ENCODE assay signal across 8 mouse cellular contexts in genomic region chr3:105687324-105688060, GRCm38 (mm10). TPM values are rescaled to one million over a fixed set of nuclear protein-coding genes. Genes with fewer than 3 reads are reported as not detected.
A peak's percentile ranks its signal among the peaks of the same experiment; 100 is the strongest.
DNase-seq lines count a peak whose midpoint lies in the region; ATAC-seq lines count a peak whose summit lies in the region.

TSS of gene Ddx20 (minus strand) at chr3:105687574.

- under 1% methylated on average over 72 of the region's 72 CpGs for WGBS in heart, embryonic 13.5 days
- WGBS in liver, embryonic 12.5 days (ENCODE audit: insufficient replicate concordance): under 1% methylated on average over 68 of the region's 72 CpGs
- under 1% methylated on average over 69 of the region's 72 CpGs for WGBS in stomach, embryonic 15.5 days

- H3K9me3 ChIP-seq in heart, embryonic 13.5 days: no peaks in the 10 kb centered on the region
- H3K9me3 ChIP-seq in liver, embryonic 12.5 days (replicated peaks): no peaks in the 10 kb centered on the region
- no peaks in the 10 kb centered on the region for H3K9me3 ChIP-seq in stomach, embryonic 15.5 days

- peaks cover 6% of the 10 kb centered on the region; the same call in 1 of the 2 replicates for H3K27me3 ChIP-seq in heart, embryonic 13.5 days (replicated peaks)
- H3K27me3 ChIP-seq in liver, embryonic 12.5 days (replicated peaks): peaks cover 13% of the 10 kb centered on the region
- no peaks in the 10 kb centered on the region for H3K27me3 ChIP-seq in stomach, embryonic 15.5 days (replicated peaks)

- DNase-seq in CD4-positive, CD25-positive, alpha-beta regulatory T cell, adult 2 months (ENCODE audit: low read depth, low spot score): peak; percentile 98
- DNase-seq in fat pad, adult 2 months (ENCODE audit: extremely low read depth, low read depth, low spot score): peak; percentile 76
- peak; percentile 97 for DNase-seq in kidney, postnatal 10 days
- DNase-seq in natural killer cell, adult 2 months (ENCODE audit: low spot score in 2 of 2): peak; percentile 94 to 95

- peaks cover 4% of the 10 kb centered on the region; the same call in 1 of the 2 replicates for H3K4me1 ChIP-seq in brown adipose tissue, adult 24 weeks (ENCODE audit: control insufficient read depth, insufficient read depth, insufficient read length, low read length)
- peaks cover 14% of the 10 kb centered on the region for H3K4me1 ChIP-seq in heart, embryonic 13.5 days
- peaks cover 26% of the 10 kb centered on the region for H3K4me1 ChIP-seq in liver, embryonic 12.5 days
- peaks cover 3% of the 10 kb centered on the region; the same call in 1 of the 2 replicates for H3K4me1 ChIP-seq in stomach, embryonic 15.5 days

- peak within 1 kb of the TSS; percentile 92 for H3K9ac ChIP-seq in heart, embryonic 13.5 days
- H3K9ac ChIP-seq in liver, embryonic 12.5 days: peak within 1 kb of the TSS; percentile 98
- peak within 1 kb of the TSS; percentile 86 for H3K9ac ChIP-seq in stomach, embryonic 15.5 days

- peak; percentile 87 for ATAC-seq in heart, embryonic 13.5 days (ENCODE audit: extremely low read depth, insufficient number of reproducible peaks, low FRiP score, low TSS enrichment)
- peak; percentile 92 for ATAC-seq in liver, embryonic 12.5 days
- ATAC-seq in stomach, embryonic 15.5 days (ENCODE audit: insufficient read depth, low FRiP score, low read depth): peak; percentile 94

- peaks cover 26% of the 10 kb centered on the region for H3K36me3 ChIP-seq in heart, embryonic 13.5 days
- H3K36me3 ChIP-seq in liver, embryonic 12.5 days: peaks cover 26% of the 10 kb centered on the region
- peaks cover 19% of the 10 kb centered on the region; the same call in 1 of the 2 replicates for H3K36me3 ChIP-seq in stomach, embryonic 15.5 days

- peak within 1 kb of the TSS; percentile 97 for H3K4me3 ChIP-seq in brown adipose tissue, adult 24 weeks (ENCODE audit: insufficient read depth, low read depth, low read length)
- peak within 1 kb of the TSS; percentile 90 for H3K4me3 ChIP-seq in heart, embryonic 13.5 days
- peak within 1 kb of the TSS; percentile 100 for H3K4me3 ChIP-seq in liver, embryonic 12.5 days
- H3K4me3 ChIP-seq in stomach, embryonic 15.5 days (replicated peaks): peak within 1 kb of the TSS; percentile 88

- H3K4me2 ChIP-seq in heart, embryonic 13.5 days: peak within 1 kb of the TSS; percentile 81
- peak within 1 kb of the TSS; percentile 78 for H3K4me2 ChIP-seq in liver, embryonic 12.5 days
- H3K4me2 ChIP-seq in stomach, embryonic 15.5 days: peak within 1 kb of the TSS; percentile 65

- peak within 1 kb of the TSS; percentile 97 for H3K27ac ChIP-seq in brown adipose tissue, adult 24 weeks (replicated peaks; ENCODE audit: low read depth, low read length)
- peak within 1 kb of the TSS; percentile 82 for H3K27ac ChIP-seq in heart, embryonic 13.5 days (replicated peaks)
- peak within 1 kb of the TSS; percentile 89 for H3K27ac ChIP-seq in liver, embryonic 12.5 days
- peak within 1 kb of the TSS; percentile 78 for H3K27ac ChIP-seq in stomach, embryonic 15.5 days

RNA-seq across cellular contexts. Expression of gene Ddx20, which starts in this region (rescaled TPM):
- 2.7 and 5.4 TPM in 2 replicates for polyA plus RNA-seq in brown adipose tissue, adult 24 weeks (2012; ENCODE audit: insufficient read depth, insufficient read length, missing spikeins)
- 18.1 and 20.2 TPM in 2 replicates for polyA plus RNA-seq in heart, embryonic 13.5 days (2015; fragmentation: Nextera tagmentation; extraction: Ambion mirVana)
- 31.6 and 34.4 TPM in 2 replicates for polyA plus RNA-seq in liver, embryonic 12.5 days (2016; fragmentation: Nextera tagmentation; extraction: Ambion mirVana)
- polyA plus RNA-seq in stomach, embryonic 15.5 days (2015; fragmentation: Nextera tagmentation; extraction: Ambion mirVana): 35.1 and 38.4 TPM in 2 replicates

Comparison
In these comparisons a context has a peak if more than half of its experiments do, and no peak if none do; other contexts are left out.
1. Peak in every context shown above with its lines: DNase-seq, ATAC-seq, H3K4me3 ChIP-seq and H3K27ac ChIP-seq.